Mouse (Mus musculus) stomach, postnatal 0 days (tissue): ENCODE results near the gene Snx29.

Source experiments
- CTCF ChIP-seq: IDR thresholded peaks from 2 replicates; pipeline ENCODE4 v1.5.1; 2016; ENCODE audit warnings: antibody characterized with exemption, low read depth, mild to moderate bottlenecking, moderate library complexity
- EP300 ChIP-seq: optimal IDR thresholded peaks from 2 replicates; pipeline ENCODE3; 2016; ENCODE audit warnings: antibody characterized with exemption

- no peak for TF ChIP-seq CTCF
- TF ChIP-seq EP300 = no peak
These were observed 29.2 kb downstream of the Snx29 start for GRCm38 (mm10) chr16:11351903-11352302.
